Mouse (Mus musculus): Measurements from ENCODE around the gene Mcf2l.

DNA sequence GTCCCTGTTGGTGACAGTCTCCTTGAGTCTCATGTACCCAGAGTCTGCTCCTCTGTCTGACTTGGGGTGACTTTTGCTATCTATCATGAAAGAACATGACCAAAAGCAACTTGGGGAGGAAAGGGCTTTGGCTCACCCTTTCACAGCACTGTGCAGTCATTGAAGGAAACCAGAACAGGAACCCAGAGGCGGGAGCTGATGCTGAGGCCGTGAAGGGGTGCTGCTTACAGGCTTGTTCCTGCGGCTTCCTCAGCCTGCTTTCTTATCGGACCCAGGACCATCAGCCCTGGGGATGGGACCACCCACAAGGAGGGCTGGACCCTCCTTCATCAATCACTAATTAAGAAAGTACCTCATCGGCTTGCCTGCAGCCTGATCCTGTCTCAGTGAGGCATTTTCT is 103.1 kb downstream of the Mcf2l start:
- no peak for TF ChIP-seq EP300 (IDR thresholded peaks at IDR 0.05)
- TF ChIP-seq CTCF (IDR thresholded peaks at IDR 0.05): no peak

All from lung, postnatal 0 days (tissue).